Mouse (Mus musculus) lung, embryonic 16.5 days (tissue): Measurements from ENCODE around the gene Nfam1. TPM values are rescaled to one million over a fixed set of nuclear protein-coding genes. Genes with fewer than 3 reads are reported as not detected.

ENCODE experiments used
- ATAC-seq: fragments of 200-750 bp; cut with Nextera tagmentation; 2 replicates; pipeline ENCODE4 v1.8.0; 2017; ENCODE audit warnings: low read depth, mild to moderate bottlenecking, moderate library complexity
- H3K27ac ChIP-seq: fragments of 300-500 bp; sonication (generic); 2 replicates; pipeline ENCODE4 v1.5.1; 2014; ENCODE audit warnings: mild to moderate bottlenecking, control low read depth, low read length
- H3K27me3 ChIP-seq: fragments of 300-500 bp; sonication (generic); 2 replicates; pipeline ENCODE4 v1.6.1; 2014; ENCODE audit warnings: low read depth, low read length, mixed read lengths; ENCODE audit not compliant: control insufficient read depth, insufficient read depth
- H3K36me3 ChIP-seq: fragments of 300-500 bp; sonication (generic); 2 replicates; pipeline ENCODE4 v1.6.1; 2014; ENCODE audit warnings: low read length; ENCODE audit not compliant: control insufficient read depth, insufficient read depth
- H3K4me1 ChIP-seq: fragments of 300-500 bp; sonication (generic); replicated peaks from 2 replicates; pipeline ENCODE4 v1.6.1; 2014; ENCODE audit warnings: low read length, mixed read lengths; ENCODE audit not compliant: control insufficient read depth, insufficient read depth
- H3K4me2 ChIP-seq: fragments of 300-500 bp; sonication (generic); 2 replicates; pipeline ENCODE4 v1.6.1; 2014; ENCODE audit warnings: low read depth, low read length, control low read depth
- H3K4me3 ChIP-seq: fragments of 300-500 bp; sonication (generic); 2 replicates; pipeline ENCODE4 v1.5.1; 2014; ENCODE audit warnings: mild to moderate bottlenecking, low read length, control low read depth
- H3K9ac ChIP-seq: fragments of 300-500 bp; sonication (generic); 2 replicates; pipeline ENCODE4 v1.6.1; 2014; ENCODE audit warnings: low read length, control low read depth
- H3K9me3 ChIP-seq: fragments of 300-500 bp; sonication (generic); 2 replicates; pipeline ENCODE4 v1.6.1; 2016; ENCODE audit warnings: low read length; ENCODE audit not compliant: control insufficient read depth
- WGBS: fragments of 180-500 bp; shearing (Covaris S2); extraction: QIAGEN DNeasy Blood & Tissue Kit; methylation state at CpG from one replicate; pipeline ENCODE4 v1.1.7; 2014; 5-methylcytosine and 5-hydroxymethylcytosine counted together
- polyA plus RNA-seq: library from polyadenylated mRNA; unstranded; fragments of >200 nt; fragmentation: Nextera tagmentation; extraction: Ambion mirVana; gene quantifications from 2 replicates; pipeline ENCODE4 v1.2.1, GENCODE M21; 2015

The Nfam1 gene
- polyA plus RNA-seq, 1 experiment from 2014 or later = 4.3 TPM

GRCm38 (mm10) chr15:82979531-82979930 is 53.6 kb downstream of the Nfam1 start:
- Histone ChIP-seq H3K4me2 (no peak overlapping the region), H3K4me3 (no peak overlapping the region), H3K9me3 (no peaks in the 10 kb centered on the region), H3K36me3 (no peaks in the 10 kb centered on the region), H3K27me3 (no peaks in the 10 kb centered on the region; the same call in 1 of the 2 replicates), H3K27ac (no peak overlapping the region), H3K4me1 (peaks cover 21% of the 10 kb centered on the region), H3K9ac (no peak overlapping the region)
- 75% methylated on average over 1 of the region's 1 CpGs for WGBS
- no peak for ATAC-seq

GRCm38 (mm10) chr15:82974471-82974870 is 58.6 kb downstream of the Nfam1 start:
- Histone ChIP-seq H3K27me3 (no peaks in the 10 kb centered on the region; the same call in 1 of the 2 replicates), H3K4me2 (no peak overlapping the region), H3K9me3 (no peaks in the 10 kb centered on the region), H3K4me3 (no peak overlapping the region), H3K4me1 (0 out of 2 replicates have a peak, but pooled peaks cover 2% of the 10 kb centered on the region), H3K36me3 (no peaks in the 10 kb centered on the region), H3K9ac (no peak overlapping the region), H3K27ac (no peak overlapping the region)
- ATAC-seq = no peak
- WGBS = 38% methylated on average over 1 of the region's 1 CpGs

- no peaks in the 10 kb centered on the region for H3K9me3 ChIP-seq
- no peak overlapping the region for H3K4me3 ChIP-seq
- H3K27ac ChIP-seq = 0 out of 2 replicates have a peak overlapping the region, but pooled peaks have one; percentile 1
- WGBS = 21% methylated on average over 6 of the region's 6 CpGs
- no peaks in the 10 kb centered on the region for H3K36me3 ChIP-seq
- peaks cover 13% of the 10 kb centered on the region; the same call in 1 of the 2 replicates for H3K4me1 ChIP-seq
- peak; percentile 18 for ATAC-seq
- H3K4me2 ChIP-seq = no peak overlapping the region
- peaks cover 6% of the 10 kb centered on the region for H3K27me3 ChIP-seq
- no peak overlapping the region for H3K9ac ChIP-seq
Observed at GRCm38 (mm10) chr15:82969206-82969721, 63.8 kb downstream of the Nfam1 start.

DNA sequence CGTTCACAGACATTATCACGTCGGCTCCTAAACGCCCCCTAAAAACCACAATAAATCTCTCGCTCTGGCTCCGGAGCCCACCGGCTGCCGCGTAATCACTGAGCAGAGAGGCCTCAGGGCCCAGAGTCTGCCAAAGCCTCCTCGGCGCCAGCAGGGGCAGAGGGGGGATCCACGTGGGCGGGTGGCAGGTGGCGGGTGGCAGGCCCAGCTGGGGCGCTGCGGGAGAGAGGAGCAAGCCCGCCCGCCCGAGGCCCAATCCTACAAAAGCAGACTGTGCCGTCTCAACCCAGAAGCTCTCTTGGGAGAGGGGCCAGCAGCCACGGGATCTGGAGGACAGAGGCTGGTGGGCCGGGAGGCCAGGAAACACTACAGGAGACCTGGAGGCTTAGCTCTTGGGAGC is 64.7 kb downstream of the Nfam1 start:
- Histone ChIP-seq H3K27ac (no peak overlapping the region), H3K4me2 (peak overlapping the region; percentile 42), H3K36me3 (no peaks in the 10 kb centered on the region), H3K9me3 (no peaks in the 10 kb centered on the region), H3K4me3 (no peak overlapping the region; the same call in 1 of the 2 replicates), H3K27me3 (peaks cover 6% of the 10 kb centered on the region), H3K9ac (peak overlapping the region; percentile 38), H3K4me1 (peaks cover 13% of the 10 kb centered on the region; the same call in 1 of the 2 replicates)
- 2% methylated on average over 22 of the region's 22 CpGs for WGBS
- ATAC-seq = no peak

DNA sequence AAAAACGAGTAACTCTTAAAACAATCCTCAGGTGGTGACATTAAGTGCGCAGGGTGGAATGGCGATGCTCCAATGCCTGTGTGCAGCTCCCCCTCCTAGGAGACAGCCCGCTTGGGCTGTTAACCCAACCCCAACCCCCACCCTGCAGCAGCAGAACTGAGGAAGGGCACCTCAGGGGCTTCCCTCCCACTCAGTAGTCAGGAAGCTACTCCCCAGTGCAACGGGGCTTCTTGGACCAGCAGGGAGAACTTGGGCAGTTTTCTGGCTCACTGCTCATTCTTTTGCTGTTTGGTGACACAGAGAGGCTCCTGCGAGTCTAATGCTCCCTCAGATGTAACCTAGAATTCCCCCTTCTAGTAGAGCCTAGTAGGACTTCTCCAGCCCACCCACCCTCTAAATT is 65.2 kb downstream of the Nfam1 start:
- Histone ChIP-seq H3K9ac (no peak overlapping the region), H3K4me1 (peaks cover 16% of the 10 kb centered on the region), H3K4me2 (peak overlapping the region; percentile 42; the same call in 1 of the 2 replicates), H3K27me3 (peaks cover 6% of the 10 kb centered on the region), H3K9me3 (no peaks in the 10 kb centered on the region), H3K4me3 (no peak overlapping the region), H3K27ac (no peak overlapping the region), H3K36me3 (no peaks in the 10 kb centered on the region)
- no peak for ATAC-seq
- WGBS = 30% methylated on average over 6 of the region's 6 CpGs

- Histone ChIP-seq H3K36me3 (no peaks in the 10 kb centered on the region), H3K4me1 (peaks cover 39% of the 10 kb centered on the region), H3K4me3 (peak overlapping the region; percentile 63), H3K9ac (peak overlapping the region; percentile 76; the same call in 1 of the 2 replicates), H3K9me3 (no peaks in the 10 kb centered on the region), H3K27ac (peak overlapping the region; percentile 57; the same call in 1 of the 2 replicates), H3K27me3 (peaks cover 20% of the 10 kb centered on the region), H3K4me2 (no peak overlapping the region; the same call in 1 of the 2 replicates)
- no peak for ATAC-seq
- WGBS = 69% methylated on average over 14 of the region's 14 CpGs
Observed at GRCm38 (mm10) chr15:82964266-82964825, 68.8 kb downstream of the Nfam1 start.

GRCm38 (mm10) chr15:82963556-82964156 is 69.5 kb downstream of the Nfam1 start:
- peak; percentile 71 for ATAC-seq
- Histone ChIP-seq H3K9ac (peak overlapping the region; percentile 76), H3K27ac (peak overlapping the region; percentile 70; the same call in 1 of the 2 replicates), H3K9me3 (no peaks in the 10 kb centered on the region), H3K4me2 (peak overlapping the region; percentile 83), H3K36me3 (no peaks in the 10 kb centered on the region), H3K4me3 (peak overlapping the region; percentile 63), H3K4me1 (peaks cover 43% of the 10 kb centered on the region), H3K27me3 (peaks cover 23% of the 10 kb centered on the region)
- WGBS = under 1% methylated on average over 19 of the region's 82 CpGs

GRCm38 (mm10) chr15:82963090-82963489 is 70.0 kb downstream of the Nfam1 start:
- ATAC-seq = no peak
- no peaks in the 10 kb centered on the region for H3K36me3 ChIP-seq
- H3K4me3 ChIP-seq = peak overlapping the region; percentile 63
- H3K4me1 ChIP-seq = peaks cover 43% of the 10 kb centered on the region
- H3K9me3 ChIP-seq = no peaks in the 10 kb centered on the region
- 3% methylated on average over 30 of the region's 39 CpGs for WGBS
- H3K4me2 ChIP-seq = peak overlapping the region; percentile 83
- peak overlapping the region; percentile 76 for H3K9ac ChIP-seq
- H3K27me3 ChIP-seq = peaks cover 23% of the 10 kb centered on the region
- peak overlapping the region; percentile 59; the same call in 1 of the 2 replicates for H3K27ac ChIP-seq

DNA sequence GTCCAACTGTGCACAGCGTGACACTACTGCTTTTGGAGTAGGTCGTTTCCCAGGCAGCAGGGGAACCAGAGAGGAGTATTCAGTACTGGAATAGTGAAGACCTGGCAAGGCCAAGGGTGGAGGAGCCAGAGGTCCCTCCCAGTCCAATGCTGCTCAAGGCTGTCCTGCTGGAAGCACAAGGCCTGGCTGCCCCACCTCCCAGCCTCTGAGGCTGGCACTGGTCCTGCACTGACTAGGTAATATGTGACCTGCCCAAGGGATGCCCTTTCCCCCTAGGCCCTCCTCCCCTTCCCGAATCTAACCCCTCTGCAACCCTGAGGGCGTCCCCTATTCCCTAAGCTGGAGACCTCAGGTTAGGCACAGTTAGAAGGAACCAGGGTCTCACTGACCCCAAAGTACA is 70.6 kb downstream of the Nfam1 start:
- no peak for ATAC-seq
- H3K27ac ChIP-seq = no peak overlapping the region
- H3K36me3 ChIP-seq = no peaks in the 10 kb centered on the region
- peak overlapping the region; percentile 83 for H3K4me2 ChIP-seq
- peak overlapping the region; percentile 63 for H3K4me3 ChIP-seq
- peaks cover 40% of the 10 kb centered on the region for H3K4me1 ChIP-seq
- WGBS = 41% methylated on average over 4 of the region's 4 CpGs
- H3K27me3 ChIP-seq = peaks cover 23% of the 10 kb centered on the region
- no peak overlapping the region; the same call in 1 of the 2 replicates for H3K9ac ChIP-seq
- no peaks in the 10 kb centered on the region for H3K9me3 ChIP-seq
